Mouse (Mus musculus) fat pad, adult 2 months (tissue): ENCODE results near the gene Dip2c.

Experiments used
- DNase-seq: peaks from one replicate; pipeline ENCODE4 v3.0.0-alpha.2; 2011; ENCODE audit warnings: low read depth, low spot score; ENCODE audit errors: extremely low read depth

Dip2c gene

GRCm38 (mm10) chr13:9713462-9714134 lies 437.3 kb downstream of the Dip2c start:
- DNase-seq = no peak

- no peak for DNase-seq
Measured at GRCm38 (mm10) chr13:9715224-9715623, 438.9 kb downstream of the Dip2c start.
